Mouse (Mus musculus) limb, embryonic 15.5 days (tissue): ENCODE results near the gene Cox10. TPM values are rescaled to one million over a fixed set of nuclear protein-coding genes. Genes with fewer than 3 reads are reported as not detected.
"Not testable (repeated sequence)": the region's sequence is repeated elsewhere in the genome, so short reads cannot be mapped to it uniquely, and the experiment has no call there.

Experiments
- ATAC-seq: fragments of 200-750 bp; cut with Nextera tagmentation; 2 replicates; pipeline ENCODE4 v1.8.0; 2017; ENCODE audit warnings: low read depth, moderate TSS enrichment; ENCODE audit not compliant: insufficient number of reproducible peaks, low FRiP score, low TSS enrichment
- H3K27ac ChIP-seq: fragments of 300-500 bp; sonication (generic); 2 replicates; pipeline ENCODE4 v1.5.1; 2015; ENCODE audit warnings: moderate library complexity, mild to moderate bottlenecking, inconsistent platforms
- H3K27me3 ChIP-seq: fragments of 300-500 bp; sonication (generic); 2 replicates; pipeline ENCODE4 v1.6.1; 2015; ENCODE audit warnings: inconsistent platforms
- H3K36me3 ChIP-seq: fragments of 300-500 bp; sonication (generic); 2 replicates; pipeline ENCODE4 v1.6.1; 2015; ENCODE audit warnings: inconsistent platforms
- H3K4me1 ChIP-seq: fragments of 300-500 bp; sonication (generic); 2 replicates; pipeline ENCODE4 v1.6.1; 2015; ENCODE audit warnings: inconsistent platforms
- H3K4me2 ChIP-seq: fragments of 300-500 bp; sonication (generic); 2 replicates; pipeline ENCODE4 v1.6.1; 2015; ENCODE audit warnings: mild to moderate bottlenecking, inconsistent platforms
- H3K4me3 ChIP-seq: fragments of 300-500 bp; sonication (generic); 2 replicates; pipeline ENCODE4 v1.5.1; 2015; ENCODE audit warnings: mild to moderate bottlenecking, inconsistent platforms
- H3K9ac ChIP-seq: fragments of 300-500 bp; sonication (generic); 2 replicates; pipeline ENCODE4 v1.6.1; 2015; ENCODE audit warnings: inconsistent platforms
- H3K9me3 ChIP-seq: fragments of 300-500 bp; sonication (generic); 2 replicates; pipeline ENCODE4 v1.6.1; 2016; ENCODE audit warnings: inconsistent platforms
- whole genome bisulfite sequencing: fragments of 180-500 bp; shearing (Covaris S2); methylation state at CpG from one replicate; pipeline ENCODE4 v1.1.7; 2015; 5-methylcytosine and 5-hydroxymethylcytosine counted together
- polyA plus RNA-seq: library from polyadenylated mRNA; unstranded; fragments of >200 nt; fragmentation: Nextera tagmentation; extraction: Ambion mirVana; gene quantifications from 2 replicates; pipeline ENCODE4 v1.2.1, GENCODE M21; 2015

The Cox10 gene
- polyA plus RNA-seq = 19.9 and 20.6 TPM in 2 replicates

- Histone ChIP-seq H3K4me3 (peak within 1 kb of the TSS; percentile 83), H3K27ac (peak within 1 kb of the TSS; percentile 95), H3K27me3 (no peaks in the 10 kb centered on the region), H3K4me1 (peaks cover 6% of the 10 kb centered on the region; the same call in 1 of the 2 replicates), H3K4me2 (peak within 1 kb of the TSS; percentile 73), H3K36me3 (0 out of 2 replicates have a peak, but pooled peaks cover 6% of the 10 kb centered on the region), H3K9ac (peak within 1 kb of the TSS; percentile 65), H3K9me3 (no peaks in the 10 kb centered on the region)
- peak; percentile 71 for ATAC-seq
- WGBS = under 1% methylated on average over 45 of the region's 45 CpGs
Observed at GRCm38 (mm10) chr11:64078956-64079726, at the start of gene Cox10. TSS of gene Cox10 (minus strand) at chr11:64079468.

- WGBS = 49% methylated on average over 9 of the region's 9 CpGs
- Histone ChIP-seq H3K4me1 (no peaks in the 10 kb centered on the region), H3K9me3 (no peaks in the 10 kb centered on the region), H3K27me3 (no peaks in the 10 kb centered on the region), H3K36me3 (no peaks in the 10 kb centered on the region), H3K4me2 (no peak overlapping the region), H3K4me3 (no peak overlapping the region), H3K27ac (no peak overlapping the region), H3K9ac (no peak overlapping the region)
- no peak for ATAC-seq
Observed at GRCm38 (mm10) chr11:64128016-64128415, 48.7 kb upstream of the Cox10 start.

- ATAC-seq = no peak
- H3K9ac ChIP-seq = no peak overlapping the region
- no peaks in the 10 kb centered on the region for H3K4me1 ChIP-seq
- H3K4me2 ChIP-seq = no peak overlapping the region
- H3K27ac ChIP-seq = no peak overlapping the region
- H3K9me3 ChIP-seq = no peaks in the 10 kb centered on the region
- no peaks in the 10 kb centered on the region for H3K27me3 ChIP-seq
- WGBS = 73% methylated on average over 2 of the region's 2 CpGs
- H3K4me3 ChIP-seq = no peak overlapping the region
- no peaks in the 10 kb centered on the region for H3K36me3 ChIP-seq
Observed at GRCm38 (mm10) chr11:64125471-64125870, 46.2 kb upstream of the Cox10 start.

- not testable (repeated sequence) for H3K9me3 ChIP-seq, H3K36me3 ChIP-seq, H3K4me3 ChIP-seq, H3K27me3 ChIP-seq, H3K9ac ChIP-seq, H3K27ac ChIP-seq, H3K4me1 ChIP-seq, ATAC-seq, H3K4me2 ChIP-seq
- 88% methylated on average over 6 of the region's 6 CpGs for WGBS
Observed at GRCm38 (mm10) chr11:64123174-64123573, 43.9 kb upstream of the Cox10 start.

GRCm38 (mm10) chr11:64116711-64117110, 37.4 kb upstream of the Cox10 start:
- WGBS = 92% methylated on average over 4 of the region's 4 CpGs
- Histone ChIP-seq H3K4me3 (no peak overlapping the region), H3K9me3 (no peaks in the 10 kb centered on the region), H3K36me3 (no peaks in the 10 kb centered on the region), H3K4me1 (no peaks in the 10 kb centered on the region), H3K27ac (no peak overlapping the region), H3K9ac (no peak overlapping the region), H3K4me2 (no peak overlapping the region), H3K27me3 (no peaks in the 10 kb centered on the region)
- ATAC-seq = no peak

GRCm38 (mm10) chr11:64115822-64116221, 36.6 kb upstream of the Cox10 start:
- Histone ChIP-seq H3K36me3 (no peaks in the 10 kb centered on the region), H3K4me1 (no peaks in the 10 kb centered on the region), H3K4me3 (no peak overlapping the region), H3K27ac (no peak overlapping the region), H3K4me2 (no peak overlapping the region), H3K9me3 (no peaks in the 10 kb centered on the region), H3K27me3 (no peaks in the 10 kb centered on the region), H3K9ac (no peak overlapping the region)
- 59% methylated on average over 2 of the region's 2 CpGs for WGBS
- no peak for ATAC-seq

- H3K27me3 ChIP-seq = no peaks in the 10 kb centered on the region
- H3K9ac ChIP-seq = no peak overlapping the region
- H3K4me1 ChIP-seq = no peaks in the 10 kb centered on the region
- no peak overlapping the region for H3K4me2 ChIP-seq
- H3K9me3 ChIP-seq = no peaks in the 10 kb centered on the region
- 62% methylated on average over 9 of the region's 9 CpGs for WGBS
- ATAC-seq = no peak
- H3K27ac ChIP-seq = no peak overlapping the region
- H3K36me3 ChIP-seq = no peaks in the 10 kb centered on the region
- H3K4me3 ChIP-seq = no peak overlapping the region
Observed at GRCm38 (mm10) chr11:64115101-64115500, 35.8 kb upstream of the Cox10 start.

- Histone ChIP-seq H3K4me1 (no peaks in the 10 kb centered on the region), H3K9me3 (no peaks in the 10 kb centered on the region), H3K27ac (no peak overlapping the region), H3K36me3 (no peaks in the 10 kb centered on the region), H3K4me2 (no peak overlapping the region), H3K4me3 (no peak overlapping the region), H3K9ac (no peak overlapping the region), H3K27me3 (no peaks in the 10 kb centered on the region)
- ATAC-seq = no peak
- WGBS = 63% methylated on average over 5 of the region's 5 CpGs
Observed at GRCm38 (mm10) chr11:64100060-64100459, 20.8 kb upstream of the Cox10 start.

- H3K36me3 ChIP-seq = no peaks in the 10 kb centered on the region
- no peak overlapping the region for H3K9ac ChIP-seq
- H3K9me3 ChIP-seq = no peaks in the 10 kb centered on the region
- WGBS = 96% methylated on average over 4 of the region's 4 CpGs
- H3K4me2 ChIP-seq = no peak overlapping the region
- H3K27me3 ChIP-seq = no peaks in the 10 kb centered on the region
- H3K27ac ChIP-seq = no peak overlapping the region
- no peak for ATAC-seq
- no peak overlapping the region for H3K4me3 ChIP-seq
- no peaks in the 10 kb centered on the region for H3K4me1 ChIP-seq
Observed at GRCm38 (mm10) chr11:64093058-64093457, 13.8 kb upstream of the Cox10 start.

- Histone ChIP-seq H3K4me3 (no peak overlapping the region), H3K27ac (no peak overlapping the region), H3K4me2 (no peak overlapping the region), H3K36me3 (no peaks in the 10 kb centered on the region), H3K9me3 (no peaks in the 10 kb centered on the region), H3K27me3 (no peaks in the 10 kb centered on the region), H3K9ac (no peak overlapping the region), H3K4me1 (no peaks in the 10 kb centered on the region)
- ATAC-seq = no peak
- 82% methylated on average over 7 of the region's 7 CpGs for WGBS
Observed at GRCm38 (mm10) chr11:64091150-64091549, 11.9 kb upstream of the Cox10 start.

GRCm38 (mm10) chr11:64089682-64090081, 10.4 kb upstream of the Cox10 start:
- H3K27ac ChIP-seq = no peak overlapping the region
- 36% methylated on average over 2 of the region's 2 CpGs for WGBS
- H3K36me3 ChIP-seq = no peaks in the 10 kb centered on the region
- no peaks in the 10 kb centered on the region for H3K9me3 ChIP-seq
- no peak overlapping the region for H3K9ac ChIP-seq
- H3K4me3 ChIP-seq = no peak overlapping the region
- no peak for ATAC-seq
- H3K4me1 ChIP-seq = no peaks in the 10 kb centered on the region
- H3K27me3 ChIP-seq = no peaks in the 10 kb centered on the region
- no peak overlapping the region for H3K4me2 ChIP-seq

GRCm38 (mm10) chr11:64085888-64086287, 6.6 kb upstream of the Cox10 start:
- Histone ChIP-seq H3K36me3 (0 out of 2 replicates have a peak, but pooled peaks cover 6% of the 10 kb centered on the region), H3K4me3 (no peak overlapping the region), H3K4me2 (no peak overlapping the region), H3K27me3 (no peaks in the 10 kb centered on the region), H3K27ac (no peak overlapping the region), H3K4me1 (no peaks in the 10 kb centered on the region), H3K9me3 (no peaks in the 10 kb centered on the region), H3K9ac (no peak overlapping the region)
- 83% methylated on average over 5 of the region's 5 CpGs for WGBS
- no peak for ATAC-seq
